Mouse (Mus musculus) hindbrain, embryonic 13.5 days (tissue): ENCODE data around the gene Rabif. TPM values are rescaled to one million over a fixed set of nuclear protein-coding genes. Genes with fewer than 3 reads are reported as not detected.
A peak's percentile ranks its signal among the peaks of the same experiment; 100 is the strongest.
"Not testable (repeated sequence)": the region's sequence is repeated elsewhere in the genome, so short reads cannot be mapped to it uniquely, and the experiment has no call there.

ENCODE experiments used
- ATAC-seq: fragments of 200-750 bp; cut with Nextera tagmentation; 2 replicates; pipeline ENCODE4 v1.8.0; 2017; ENCODE audit warnings: moderate TSS enrichment; ENCODE audit not compliant: low FRiP score
- H3K27ac ChIP-seq: fragments of 300-500 bp; sonication (generic); 2 replicates; pipeline ENCODE4 v1.5.1; 2015; ENCODE audit warnings: inconsistent platforms, mild to moderate bottlenecking, moderate library complexity
- H3K27me3 ChIP-seq: fragments of 300-500 bp; sonication (generic); 2 replicates; pipeline ENCODE4 v1.6.1; 2015; ENCODE audit warnings: mild to moderate bottlenecking, inconsistent platforms
- H3K36me3 ChIP-seq: fragments of 300-500 bp; sonication (generic); 2 replicates; pipeline ENCODE4 v1.6.1; 2015; ENCODE audit warnings: mild to moderate bottlenecking, inconsistent platforms
- H3K4me1 ChIP-seq: fragments of 300-500 bp; sonication (generic); replicated peaks from 2 replicates; pipeline ENCODE4 v1.6.1; 2015; ENCODE audit warnings: inconsistent platforms
- H3K4me2 ChIP-seq: fragments of 300-500 bp; sonication (generic); 2 replicates; pipeline ENCODE4 v1.6.1; 2015; ENCODE audit warnings: inconsistent platforms, mild to moderate bottlenecking, moderate library complexity
- H3K4me3 ChIP-seq: fragments of 300-500 bp; sonication (generic); 2 replicates; pipeline ENCODE4 v1.5.1; 2015; ENCODE audit warnings: mild to moderate bottlenecking, inconsistent platforms
- H3K9ac ChIP-seq: fragments of 300-500 bp; sonication (generic); 2 replicates; pipeline ENCODE4 v1.6.1; 2015; ENCODE audit warnings: mild to moderate bottlenecking, inconsistent platforms
- H3K9me3 ChIP-seq: fragments of 300-500 bp; sonication (generic); 2 replicates; pipeline ENCODE4 v1.6.1; 2016; ENCODE audit warnings: inconsistent platforms
- whole genome bisulfite sequencing: fragments of 180-500 bp; shearing (Covaris S2); methylation state at CpG from one replicate; pipeline ENCODE4 v1.1.7; 2015; 5-methylcytosine and 5-hydroxymethylcytosine counted together
- polyA plus RNA-seq: library from polyadenylated mRNA; unstranded; fragments of >200 nt; fragmentation: Nextera tagmentation; extraction: Ambion mirVana; gene quantifications from 2 replicates; pipeline ENCODE4 v1.2.1, GENCODE M21; 2015

Rabif gene
- polyA plus RNA-seq, 1 experiment from 2014 or later: 62.9 TPM

GRCm38 (mm10) chr1:134530618-134531017, 36.2 kb downstream of the Rabif start:
- Histone ChIP-seq H3K27me3 (no peaks in the 10 kb centered on the region), H3K9ac (no peak overlapping the region), H3K4me3 (no peak overlapping the region), H3K4me1 (no peaks in the 10 kb centered on the region), H3K4me2 (no peak overlapping the region), H3K9me3 (no peaks in the 10 kb centered on the region), H3K36me3 (no peaks in the 10 kb centered on the region), H3K27ac (no peak overlapping the region)
- peak; percentile 61; the same call in 1 of the 2 replicates for ATAC-seq
- whole genome bisulfite sequencing: 75% methylated on average over 6 of the region's 6 CpGs

GRCm38 (mm10) chr1:134533710-134534109, 39.3 kb downstream of the Rabif start:
- H3K9ac ChIP-seq, H3K4me2 ChIP-seq, H3K9me3 ChIP-seq, H3K27ac ChIP-seq, ATAC-seq, H3K27me3 ChIP-seq, H3K4me3 ChIP-seq, H3K36me3 ChIP-seq, H3K4me1 ChIP-seq: not testable (repeated sequence)
- WGBS: 94% methylated on average over 10 of the region's 10 CpGs

GRCm38 (mm10) chr1:134535054-134535453, 40.6 kb downstream of the Rabif start:
- ATAC-seq: no peak
- WGBS: 97% methylated on average over 1 of the region's 1 CpGs

DNA sequence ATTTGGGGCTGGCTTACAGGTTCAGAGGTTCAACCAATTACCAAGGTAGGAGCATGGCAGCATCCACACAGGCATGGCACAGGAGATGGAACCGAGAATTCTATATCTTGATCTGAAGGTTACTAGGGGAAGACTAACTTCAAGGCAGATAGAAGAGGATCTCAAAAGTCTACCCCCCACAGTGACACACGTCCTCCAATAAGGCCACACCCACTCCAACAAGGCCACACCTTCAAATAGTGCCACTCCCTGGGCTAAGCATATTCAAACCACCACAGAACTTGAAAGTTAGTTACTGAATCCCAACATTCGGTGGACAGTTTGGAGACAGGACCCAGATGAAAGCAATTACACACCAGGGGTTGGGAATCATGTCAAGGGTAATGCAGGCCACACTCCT, 41.1 kb downstream of the Rabif start:
- H3K36me3 ChIP-seq: no peaks in the 10 kb centered on the region
- no peak overlapping the region for H3K9ac ChIP-seq
- H3K4me2 ChIP-seq: no peak overlapping the region
- H3K27me3 ChIP-seq: no peaks in the 10 kb centered on the region
- H3K4me1 ChIP-seq: 0 out of 2 replicates have a peak, but pooled peaks cover 3% of the 10 kb centered on the region
- no peak for ATAC-seq
- WGBS: 71% methylated on average over 3 of the region's 3 CpGs
- H3K4me3 ChIP-seq: no peak overlapping the region
- H3K9me3 ChIP-seq: no peaks in the 10 kb centered on the region
- no peak overlapping the region for H3K27ac ChIP-seq

More at GRCm38 (mm10) chr1:134535054-134535453, 40.6 kb downstream of the Rabif start:
- Histone ChIP-seq H3K4me2 (no peak overlapping the region), H3K4me3 (no peak overlapping the region), H3K4me1 (0 out of 2 replicates have a peak, but pooled peaks cover 3% of the 10 kb centered on the region), H3K36me3 (no peaks in the 10 kb centered on the region), H3K27ac (no peak overlapping the region), H3K9me3 (no peaks in the 10 kb centered on the region), H3K9ac (no peak overlapping the region), H3K27me3 (no peaks in the 10 kb centered on the region)

DNA sequence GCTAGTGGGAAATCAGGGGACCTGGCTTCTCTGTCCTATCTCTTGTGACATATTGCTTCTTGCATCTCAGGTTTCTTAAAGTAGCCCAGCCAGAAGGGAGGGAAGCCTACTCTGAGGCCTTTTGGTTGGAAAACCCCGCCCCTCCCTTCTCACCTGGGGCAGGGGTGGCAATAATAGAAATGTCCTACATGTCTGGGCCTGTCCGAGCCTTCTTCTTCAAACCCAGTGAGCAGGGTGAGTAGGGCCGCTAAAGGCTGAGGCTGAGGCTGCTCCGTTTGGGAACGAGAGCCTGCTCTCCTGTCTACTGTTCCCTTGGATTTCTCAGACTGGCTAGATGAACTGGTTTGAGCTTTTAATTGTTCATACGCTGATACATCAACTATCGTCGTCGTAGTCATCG, 46.2 kb downstream of the Rabif start:
- Histone ChIP-seq H3K9me3 (0 out of 2 replicates have a peak, but pooled peaks cover 10% of the 10 kb centered on the region), H3K27ac (no peak overlapping the region), H3K9ac (no peak overlapping the region), H3K4me3 (no peak overlapping the region), H3K4me1 (0 out of 2 replicates have a peak, but pooled peaks cover 3% of the 10 kb centered on the region), H3K27me3 (no peaks in the 10 kb centered on the region), H3K4me2 (no peak overlapping the region), H3K36me3 (no peaks in the 10 kb centered on the region)
- no peak for ATAC-seq
- 89% methylated on average over 10 of the region's 10 CpGs for WGBS

GRCm38 (mm10) chr1:134548231-134548630, 53.8 kb downstream of the Rabif start:
- Histone ChIP-seq H3K4me2 (no peak overlapping the region), H3K4me3 (no peak overlapping the region), H3K27ac (no peak overlapping the region), H3K4me1 (no peaks in the 10 kb centered on the region), H3K27me3 (no peaks in the 10 kb centered on the region), H3K9me3 (0 out of 2 replicates have a peak, but pooled peaks cover 10% of the 10 kb centered on the region), H3K36me3 (no peaks in the 10 kb centered on the region), H3K9ac (no peak overlapping the region)
- no peak for ATAC-seq
- WGBS: 74% methylated on average over 4 of the region's 4 CpGs

DNA sequence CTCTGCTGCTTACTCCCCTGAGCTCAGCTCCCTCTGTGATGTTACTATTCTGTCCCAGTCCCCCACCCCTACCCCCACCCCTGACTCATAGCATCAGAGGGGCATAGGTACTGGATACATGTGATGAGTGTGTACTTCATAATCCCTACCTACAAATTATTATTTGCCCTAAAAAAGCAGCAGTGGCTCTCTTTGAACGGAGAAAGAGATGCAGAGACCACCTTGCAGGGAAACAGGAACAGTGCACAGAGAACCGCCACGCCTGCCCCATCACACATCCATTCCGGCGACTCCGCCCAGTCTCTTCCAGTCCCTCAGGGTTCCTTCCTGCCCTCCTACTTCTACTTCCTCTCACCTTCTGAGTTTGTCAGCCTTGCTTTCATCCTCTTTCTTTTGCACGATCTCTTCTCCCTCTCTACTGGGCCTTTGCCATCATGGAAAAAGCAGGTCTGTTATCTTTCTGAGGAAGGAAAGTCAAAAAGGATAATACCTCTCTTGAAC, 55.2 kb downstream of the Rabif start, which contains the start of gene Mgat4e:
Mgat4e (minus strand) TSS at position 51 of the 501 bp plus-strand sequence.
- WGBS: 68% methylated on average over 7 of the region's 7 CpGs
- no peak for ATAC-seq
- Histone ChIP-seq H3K27ac (no peak within 1 kb of the TSS), H3K4me3 (no peak within 1 kb of the TSS), H3K27me3 (no peaks in the 10 kb centered on the region), H3K36me3 (no peaks in the 10 kb centered on the region), H3K4me2 (no peak within 1 kb of the TSS), H3K9me3 (0 out of 2 replicates have a peak, but pooled peaks cover 9% of the 10 kb centered on the region), H3K9ac (no peak within 1 kb of the TSS), H3K4me1 (no peaks in the 10 kb centered on the region)

DNA sequence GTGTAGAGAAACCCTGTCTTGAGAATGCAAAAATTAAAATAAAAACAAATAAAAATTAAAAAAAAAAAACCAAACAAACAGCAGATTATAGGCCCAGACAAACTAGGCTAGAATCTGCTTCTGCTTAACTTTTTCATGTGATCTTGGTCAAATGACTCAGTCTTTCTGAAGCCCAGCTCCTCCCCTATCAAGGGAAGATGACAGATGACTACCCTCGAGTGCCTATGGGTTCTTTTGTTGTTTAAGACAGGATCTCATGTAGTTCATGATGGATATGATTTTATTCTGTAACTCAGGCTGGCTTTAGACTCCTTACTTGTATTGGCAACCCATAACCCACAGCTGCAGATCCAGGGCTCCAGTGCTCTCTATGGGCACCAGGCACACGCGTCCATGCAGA, 57.4 kb downstream of the Rabif start:
- no peak for ATAC-seq
- H3K27me3 ChIP-seq: no peaks in the 10 kb centered on the region

GRCm38 (mm10) chr1:134552396-134552795, 57.9 kb downstream of the Rabif start:
- no peak overlapping the region for H3K4me3 ChIP-seq
- 71% methylated on average over 3 of the region's 3 CpGs for WGBS
- peaks cover 16% of the 10 kb centered on the region for H3K4me1 ChIP-seq
- no peaks in the 10 kb centered on the region for H3K36me3 ChIP-seq
- H3K27ac ChIP-seq: no peak overlapping the region
- H3K27me3 ChIP-seq: no peaks in the 10 kb centered on the region
- no peak overlapping the region for H3K4me2 ChIP-seq
- no peak for ATAC-seq
- no peaks in the 10 kb centered on the region for H3K9me3 ChIP-seq
- H3K9ac ChIP-seq: no peak overlapping the region

More for the DNA sequence above, 57.4 kb downstream of the Rabif start:
- Histone ChIP-seq H3K4me2 (no peak overlapping the region), H3K9me3 (no peaks in the 10 kb centered on the region), H3K27ac (no peak overlapping the region), H3K4me1 (peaks cover 12% of the 10 kb centered on the region), H3K9ac (no peak overlapping the region), H3K4me3 (no peak overlapping the region), H3K36me3 (no peaks in the 10 kb centered on the region)
- 80% methylated on average over 3 of the region's 3 CpGs for WGBS

GRCm38 (mm10) chr1:134555240-134555870, 60.9 kb downstream of the Rabif start:
- H3K9me3 ChIP-seq: no peaks in the 10 kb centered on the region
- H3K36me3 ChIP-seq: no peaks in the 10 kb centered on the region
- peak overlapping the region; percentile 63 for H3K4me3 ChIP-seq
- no peak for ATAC-seq
- peak overlapping the region; percentile 85; the same call in 1 of the 2 replicates for H3K9ac ChIP-seq
- 29% methylated on average over 13 of the region's 13 CpGs for WGBS
- H3K27me3 ChIP-seq: no peaks in the 10 kb centered on the region
- peaks cover 21% of the 10 kb centered on the region for H3K4me1 ChIP-seq
- H3K27ac ChIP-seq: peak overlapping the region; percentile 96; the same call in 1 of the 2 replicates
- H3K4me2 ChIP-seq: peak overlapping the region; percentile 77

GRCm38 (mm10) chr1:134555871-134556670, 61.6 kb downstream of the Rabif start:
- Histone ChIP-seq H3K36me3 (no peaks in the 10 kb centered on the region), H3K4me3 (peak overlapping the region; percentile 63), H3K9ac (peak overlapping the region; percentile 85), H3K27ac (peak overlapping the region; percentile 96), H3K27me3 (no peaks in the 10 kb centered on the region), H3K4me1 (peaks cover 21% of the 10 kb centered on the region), H3K4me2 (peak overlapping the region; percentile 77), H3K9me3 (no peaks in the 10 kb centered on the region)
- peak; percentile 47 for ATAC-seq
- whole genome bisulfite sequencing: 1% methylated on average over 46 of the region's 46 CpGs

DNA sequence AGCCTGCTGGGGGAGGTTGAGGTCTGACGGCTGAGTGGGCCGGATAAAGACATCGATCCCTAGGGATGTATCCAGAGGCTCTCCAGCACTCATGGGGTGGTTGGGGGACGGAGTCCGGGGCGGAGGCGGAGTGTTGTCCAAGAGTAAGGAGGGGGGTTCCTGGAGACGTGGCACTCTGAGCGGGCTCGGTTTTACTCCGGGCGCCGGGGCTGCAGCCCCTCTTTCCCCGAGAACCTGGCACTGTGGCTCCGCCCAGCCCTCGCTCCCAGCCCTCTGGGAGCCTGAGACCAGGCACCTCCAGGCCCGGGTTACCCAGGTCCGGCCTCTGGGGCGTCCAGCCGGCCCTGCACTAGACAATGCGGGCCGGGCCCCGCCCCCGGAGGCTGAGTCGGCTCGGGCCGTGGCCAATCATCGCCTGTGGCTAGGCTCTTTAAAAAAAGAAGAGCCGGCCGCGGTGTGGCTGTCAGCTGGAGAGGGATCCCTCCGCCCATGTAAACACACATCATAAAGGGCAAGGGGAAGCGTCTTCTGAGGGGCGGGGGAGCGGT, 62.3 kb downstream of the Rabif start:
- Histone ChIP-seq H3K9ac (peak overlapping the region; percentile 85), H3K9me3 (no peaks in the 10 kb centered on the region), H3K27me3 (no peaks in the 10 kb centered on the region), H3K4me2 (peak overlapping the region; percentile 77), H3K4me3 (peak overlapping the region; percentile 63), H3K4me1 (peaks cover 21% of the 10 kb centered on the region), H3K27ac (peak overlapping the region; percentile 96), H3K36me3 (no peaks in the 10 kb centered on the region)
- WGBS: under 1% methylated on average over 32 of the region's 35 CpGs
- peak; percentile 94 for ATAC-seq
